Mouse (Mus musculus) cerebellum, adult (tissue): ENCODE results near the gene Olfr965.
"Not testable (repeated sequence)": the region's sequence is repeated elsewhere in the genome, so short reads cannot be mapped to it uniquely, and the experiment has no call there.

Experiments
- ATAC-seq: cut with Nextera tagmentation; 2 replicates; pipeline ENCODE4 v1.9.2; 2017; ENCODE audit warnings: mild to moderate bottlenecking, moderate library complexity, mixed read lengths; ENCODE audit not compliant: insufficient number of reproducible peaks, low FRiP score, low TSS enrichment

The Olfr965 gene

GRCm38 (mm10) chr9:39711053-39711452 is at the start of gene Olfr965:
Olfr965 (plus strand) TSS chr9:39711353.
- ATAC-seq: no peak

GRCm38 (mm10) chr9:39666905-39667304 is 44.2 kb upstream of the Olfr965 start, which contains the start of gene Olfr963:
Olfr963 (plus strand) TSS chr9:39667205.
- no peak for ATAC-seq

- no peak for ATAC-seq
These were observed 41.4 kb upstream of the Olfr965 start for GRCm38 (mm10) chr9:39669723-39670122.

GRCm38 (mm10) chr9:39674820-39675219 is 36.3 kb upstream of the Olfr965 start:
- no peak for ATAC-seq

GRCm38 (mm10) chr9:39678557-39678956 is 32.6 kb upstream of the Olfr965 start:
- ATAC-seq: no peak

- no peak for ATAC-seq
These were observed 31.9 kb upstream of the Olfr965 start for GRCm38 (mm10) chr9:39679280-39679679.

- ATAC-seq: not testable (repeated sequence)
These were observed 10.0 kb upstream of the Olfr965 start for GRCm38 (mm10) chr9:39701123-39701522.

- ATAC-seq: no peak
These were observed 4.1 kb upstream of the Olfr965 start, which contains the start of gene Olfr149 for GRCm38 (mm10) chr9:39707017-39707416. Olfr149 (minus strand) TSS chr9:39707117.

GRCm38 (mm10) chr9:39708958-39709357 is 2.2 kb upstream of the Olfr965 start:
- no peak for ATAC-seq

- no peak for ATAC-seq
These were observed 19.5 kb downstream of the Olfr965 start, which contains the start of gene Olfr150 for GRCm38 (mm10) chr9:39730678-39731077. Olfr150 (plus strand) TSS chr9:39730978.

GRCm38 (mm10) chr9:39740741-39741140 is 29.6 kb downstream of the Olfr965 start:
- no peak for ATAC-seq

- ATAC-seq: no peak
These were observed 34.8 kb downstream of the Olfr965 start, which contains the start of gene Olfr967 for GRCm38 (mm10) chr9:39745949-39746348. Olfr967 (plus strand) TSS chr9:39746249.

- ATAC-seq: no peak
These were observed 35.3 kb downstream of the Olfr965 start for GRCm38 (mm10) chr9:39746428-39746827.
